In genomic region chr7:3303276-3303781, GRCm38 (mm10) we compare ENCODE assay signal across 8 mouse cellular contexts. TPM values are rescaled to one million over a fixed set of nuclear protein-coding genes. Genes with fewer than 3 reads are reported as not detected.
DNase-seq lines count a peak whose midpoint lies in the region.

No protein-coding gene starts in this region.

- H3K36me3 ChIP-seq in midbrain, embryonic 10.5 days: peaks cover 3% of the 10 kb centered on the region; the same call in 1 of the 2 replicates
- H3K36me3 ChIP-seq in splenic B cell, adult 2 months (ENCODE audit: control insufficient read depth, insufficient read depth, low read length, poor library complexity, severe bottlenecking): no peaks in the 10 kb centered on the region; the same call in 1 of the 2 replicates

- H3K4me3 ChIP-seq in midbrain, embryonic 10.5 days: peak overlapping the region; percentile 61

- intact Hi-C loops in heart, postnatal 10 days (cut with DNase I): loop anchor here (2.0 to 10.0 kb wide), 3 partner anchors 41 to 391 kb away; partner anchors contain the start of genes Mboat7 and Tsen34
- intact Hi-C loops in left cerebral cortex, postnatal 36 days (cut with DNase I): loop anchor here (2.0 to 5.0 kb wide), 2 partner anchors 27 to 81 kb away; no protein-coding TSS in a partner anchor

- DNase-seq in adrenal gland, postnatal 10 days: peak; percentile 53
- no peak for DNase-seq in adrenal gland, adult 2 months
- DNase-seq in ES-CJ7 (ENCODE audit: low read depth, low spot score): peak; percentile 89
- DNase-seq in embryo, embryonic 11 days: peak; percentile 65
- DNase-seq in heart, postnatal 10 days: peak; percentile 35 to 36
- peak; percentile 65 to 67 for DNase-seq in left cerebral cortex, postnatal 36 days (ENCODE audit: low spot score in 2 of 2)
- peak; percentile 73 for DNase-seq in midbrain, embryonic 10.5 days (ENCODE audit: low spot score)
- peak; percentile 84 for DNase-seq in splenic B cell, adult 2 months (ENCODE audit: low read depth, low spot score)

- WGBS in midbrain, embryonic 10.5 days: under 1% methylated on average over 20 of the region's 29 CpGs

- H3K9me3 ChIP-seq in midbrain, embryonic 10.5 days (replicated peaks): no peaks in the 10 kb centered on the region; the same call in 1 of the 2 replicates

- H3K27me3 ChIP-seq in midbrain, embryonic 10.5 days (ENCODE audit: low read depth, poor library complexity, severe bottlenecking): peaks cover 69% of the 10 kb centered on the region
- H3K27me3 ChIP-seq in splenic B cell, adult 2 months (ENCODE audit: control insufficient read depth, insufficient read depth, low read length, poor library complexity, severe bottlenecking): no peaks in the 10 kb centered on the region

- H3K4me1 ChIP-seq in midbrain, embryonic 10.5 days: peaks cover 43% of the 10 kb centered on the region

- H3K27ac ChIP-seq in midbrain, embryonic 10.5 days (replicated peaks): peak overlapping the region; percentile 75

RNA-seq across cellular contexts. Expression of gene Prkcg, which starts 14.3 kb away (rescaled TPM):
- 1 to 10 TPM; 1.6 to 2.6 TPM for total RNA-seq in adrenal gland, postnatal 10 days (2021)
- total RNA-seq in adrenal gland, adult 2 months (2021): 1 to 10 TPM in 1 of 2 experiments, under 1 TPM in 1; 0.32 to 1.5 TPM
- 1.5 and 1.6 TPM in 2 replicates for polyA plus RNA-seq in adrenal gland, adult 2 months (2012; rRNA removed)
- total RNA-seq in heart, postnatal 10 days (2021): 1 to 10 TPM; 3.4 to 6.9 TPM
- 100 to 1,000 TPM; 257 to 278 TPM for total RNA-seq in left cerebral cortex, postnatal 36 days (2021)
- polyA plus RNA-seq in midbrain, embryonic 10.5 days (2016; fragmentation: Nextera tagmentation; extraction: Ambion mirVana): 0.71 and 1.2 TPM in 2 replicates

RNA-seq across cellular contexts. Expression of gene Myadm, which starts 14.4 kb away (rescaled TPM):
- 100 to 1,000 TPM; 110 to 126 TPM for total RNA-seq in adrenal gland, postnatal 10 days (2021)
- total RNA-seq in adrenal gland, adult 2 months (2021): 10 to 100 TPM; 65.1 to 90.8 TPM
- 199 and 200 TPM in 2 replicates for polyA plus RNA-seq in adrenal gland, adult 2 months (2012; rRNA removed)
- total RNA-seq in heart, postnatal 10 days (2021): 100 to 1,000 TPM; 266 to 279 TPM
- total RNA-seq in left cerebral cortex, postnatal 36 days (2021): 10 to 100 TPM; 64.1 to 67.8 TPM
- 29.6 and 35.1 TPM in 2 replicates for polyA plus RNA-seq in midbrain, embryonic 10.5 days (2016; fragmentation: Nextera tagmentation; extraction: Ambion mirVana)

RNA-seq across cellular contexts. Expression of gene Cacng7, which starts 29.4 kb away (rescaled TPM):
- 1 to 10 TPM; 8.8 to 9.4 TPM for total RNA-seq in adrenal gland, postnatal 10 days (2021)
- 10 to 100 TPM in 1 of 2 experiments, 1 to 10 TPM in 1; 9.1 to 14.2 TPM for total RNA-seq in adrenal gland, adult 2 months (2021)
- polyA plus RNA-seq in adrenal gland, adult 2 months (2012; rRNA removed): 11.4 and 14.8 TPM in 2 replicates
- 1 to 10 TPM; 7.7 to 9.7 TPM for total RNA-seq in heart, postnatal 10 days (2021)
- total RNA-seq in left cerebral cortex, postnatal 36 days (2021): 100 to 1,000 TPM; 182 to 196 TPM
- polyA plus RNA-seq in midbrain, embryonic 10.5 days (2016; fragmentation: Nextera tagmentation; extraction: Ambion mirVana): 1.7 and 2.7 TPM in 2 replicates

RNA-seq across cellular contexts. Expression of gene Nlrp12, which starts 53.8 kb away (rescaled TPM):
- total RNA-seq in adrenal gland, postnatal 10 days (2021): 1 to 10 TPM in 1 of 2 experiments, under 1 TPM in 1; 0.15 to 1.0 TPM
- total RNA-seq in adrenal gland, adult 2 months (2021): not detected
- 0.01 TPM in 1 of 2 replicates, not detected in the other for polyA plus RNA-seq in adrenal gland, adult 2 months (2012; rRNA removed)
- under 1 TPM; 0.07 to 0.10 TPM for total RNA-seq in heart, postnatal 10 days (2021)
- not detected for total RNA-seq in left cerebral cortex, postnatal 36 days (2021)
- polyA plus RNA-seq in midbrain, embryonic 10.5 days (2016; fragmentation: Nextera tagmentation; extraction: Ambion mirVana): not detected in 2 replicates

Comparison
In these comparisons a context has a peak if more than half of its experiments do, and no peak if none do; other contexts are left out.
1. RNA of gene Prkcg, which starts 14.3 kb away (total RNA-seq): 257 to 278 TPM in left cerebral cortex, postnatal 36 days; 3.4 to 6.9 TPM in heart, postnatal 10 days, 1.6 to 2.6 TPM in adrenal gland, postnatal 10 days and 0.32 to 1.5 TPM in adrenal gland, adult 2 months; every median in the first group is over 10 times any median in the second.
2. RNA of gene Cacng7, which starts 29.4 kb away (total RNA-seq): 182 to 196 TPM in left cerebral cortex, postnatal 36 days; 9.1 to 14.2 TPM in adrenal gland, adult 2 months, 7.7 to 9.7 TPM in heart, postnatal 10 days and 8.8 to 9.4 TPM in adrenal gland, postnatal 10 days; every median in the first group is over 10 times any median in the second.